Mouse (Mus musculus) small intestine, adult 2 months (tissue): ENCODE measurements at regions not wholly inside any gene's neighbourhood (a gene's known extent, or its start where the extent isn't known, plus 50 kb on each side); places are given as distances from the start of the nearest gene placed in this dataset.

Source experiments
- H3K27ac ChIP-seq: fragments of 200-500 bp; 2 replicates; pipeline ENCODE4 v1.5.1; 2012; ENCODE audit warnings: low read depth, low read length, control low read depth, inconsistent platforms; ENCODE audit not compliant: insufficient read depth
- H3K27me3 ChIP-seq: fragments of 200-500 bp; 2 replicates; pipeline ENCODE4 v1.6.1; 2012; ENCODE audit warnings: mild to moderate bottlenecking, moderate library complexity, low read length, inconsistent platforms; ENCODE audit not compliant: control insufficient read depth, insufficient read depth
- H3K36me3 ChIP-seq: fragments of 200-500 bp; 2 replicates; pipeline ENCODE4 v1.6.1; 2012; ENCODE audit warnings: mild to moderate bottlenecking, low read length, control low read depth, inconsistent platforms; ENCODE audit not compliant: control insufficient read depth, insufficient read depth
- H3K4me1 ChIP-seq: fragments of 200-500 bp; 2 replicates; pipeline ENCODE4 v1.6.1; 2012; ENCODE audit warnings: low read length, inconsistent platforms, mixed read lengths; ENCODE audit not compliant: control insufficient read depth, insufficient read depth, insufficient read length
- H3K4me3 ChIP-seq: fragments of 200-500 bp; 2 replicates; pipeline ENCODE4 v1.5.1; 2012; ENCODE audit warnings: low read depth, mild to moderate bottlenecking, control low read depth, inconsistent platforms, low read length, moderate library complexity
- CTCF ChIP-seq: fragments of 200-500 bp; IDR thresholded peaks from 2 replicates; pipeline ENCODE4 v1.5.1; 2012; ENCODE audit warnings: low read depth, mild to moderate bottlenecking, control low read depth, inconsistent platforms, low read length, moderate library complexity, mixed read lengths; ENCODE audit not compliant: insufficient replicate concordance, insufficient read length; ENCODE audit errors: extremely low read depth
- POLR2A ChIP-seq: fragments of 200-500 bp; IDR thresholded peaks from 2 replicates; pipeline ENCODE4 v1.6.1; 2012; ENCODE audit warnings: low read depth, mild to moderate bottlenecking, control low read depth, inconsistent platforms, low read length, moderate library complexity
- WGBS: fragments of 180-500 bp; shearing (Covaris S2); methylation state at CpG from one replicate; pipeline ENCODE4 v1.1.7; 2018; 5-methylcytosine and 5-hydroxymethylcytosine counted together

DNA sequence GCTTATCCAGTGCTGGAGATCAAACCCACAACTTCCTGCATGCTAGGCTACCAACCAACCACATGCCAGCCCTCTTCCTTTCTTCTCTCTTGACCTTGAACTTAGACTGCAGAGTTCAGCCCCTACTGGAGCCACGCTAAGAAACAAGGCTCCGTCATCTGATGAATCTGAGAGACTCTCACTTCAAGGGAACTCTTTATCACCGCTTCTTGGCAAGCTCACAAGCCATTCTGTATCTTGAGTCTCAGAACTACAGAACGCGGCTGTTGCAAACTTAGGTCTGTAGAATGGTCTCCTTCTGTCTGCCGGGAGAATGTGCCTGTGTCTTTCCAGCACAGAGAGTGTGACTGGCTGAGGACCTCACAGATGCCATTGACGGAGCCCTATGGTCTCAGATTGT lies 69.1 kb upstream of the Kazn start:
- H3K4me1 ChIP-seq: no peaks in the 10 kb centered on the region
- H3K27ac ChIP-seq: no peak overlapping the region
- no peaks in the 10 kb centered on the region for H3K36me3 ChIP-seq
- no peaks in the 10 kb centered on the region for H3K27me3 ChIP-seq
- H3K4me3 ChIP-seq: no peak overlapping the region
- no peak for TF ChIP-seq CTCF
- no peak for TF ChIP-seq POLR2A
- WGBS: 63% methylated on average over 7 of the region's 7 CpGs

DNA sequence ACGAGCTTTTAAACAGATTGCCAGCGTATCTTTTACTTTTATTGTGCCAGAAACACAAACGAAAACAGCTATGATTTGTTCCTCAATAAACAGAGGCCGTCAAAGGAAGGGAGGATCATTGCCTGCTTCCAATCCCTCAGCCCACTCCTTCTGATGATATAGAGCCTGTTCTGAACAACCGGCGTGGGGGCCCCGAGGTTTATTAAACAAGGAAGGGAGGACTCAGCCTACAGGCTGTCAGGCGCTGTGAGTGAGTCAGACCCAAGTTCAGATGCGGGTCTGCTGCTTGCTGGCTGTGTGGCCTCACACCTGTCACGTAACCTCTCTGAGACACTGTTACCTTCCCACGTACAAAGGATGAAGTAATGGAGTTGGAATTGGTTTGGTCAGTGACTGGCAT lies 68.1 kb upstream of the Kazn start:
- Histone ChIP-seq H3K36me3 (no peaks in the 10 kb centered on the region), H3K4me1 (no peaks in the 10 kb centered on the region), H3K27ac (no peak overlapping the region), H3K27me3 (no peaks in the 10 kb centered on the region), H3K4me3 (no peak overlapping the region)
- TF ChIP-seq CTCF (no peak), POLR2A (no peak)
- WGBS: 32% methylated on average over 11 of the region's 11 CpGs

DNA sequence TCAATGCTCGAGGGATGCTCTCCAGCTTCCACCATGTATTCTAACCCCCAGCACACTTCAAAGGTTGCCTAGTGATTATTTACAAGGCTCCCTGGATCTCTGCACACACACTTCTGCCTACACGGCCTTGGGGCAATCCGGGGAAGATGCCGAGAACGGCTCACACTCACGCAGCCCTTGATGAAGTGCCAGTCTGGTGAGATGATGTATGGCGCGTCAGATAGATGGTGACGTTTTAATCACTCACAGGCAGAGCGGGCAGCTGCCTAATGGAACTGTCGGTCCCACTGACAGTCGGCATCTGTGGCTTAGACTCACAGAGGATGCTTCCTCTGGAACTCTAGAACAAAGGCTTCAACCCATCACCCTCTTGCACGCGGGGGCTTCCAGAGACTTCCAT lies 66.9 kb upstream of the Kazn start:
- no peaks in the 10 kb centered on the region for H3K27me3 ChIP-seq
- TF ChIP-seq POLR2A (no peak), CTCF (no peak)
- no peak overlapping the region for H3K27ac ChIP-seq
- WGBS: 74% methylated on average over 14 of the region's 14 CpGs
- H3K4me1 ChIP-seq: no peaks in the 10 kb centered on the region
- H3K36me3 ChIP-seq: no peaks in the 10 kb centered on the region
- H3K4me3 ChIP-seq: no peak overlapping the region

GRCm38 (mm10) chr4:142303374-142304020 lies 64.3 kb upstream of the Kazn start:
- Histone ChIP-seq H3K36me3 (no peaks in the 10 kb centered on the region), H3K27me3 (no peaks in the 10 kb centered on the region), H3K4me3 (no peak overlapping the region), H3K27ac (no peak overlapping the region), H3K4me1 (no peaks in the 10 kb centered on the region)
- WGBS: 77% methylated on average over 10 of the region's 10 CpGs
- no peak for TF ChIP-seq POLR2A
- TF ChIP-seq CTCF: no peak

- Histone ChIP-seq H3K27ac (no peak overlapping the region), H3K4me1 (no peaks in the 10 kb centered on the region), H3K27me3 (no peaks in the 10 kb centered on the region), H3K4me3 (no peak overlapping the region), H3K36me3 (no peaks in the 10 kb centered on the region)
- TF ChIP-seq POLR2A (no peak), CTCF (no peak)
- WGBS: 40% methylated on average over 2 of the region's 2 CpGs
Observed at GRCm38 (mm10) chr4:142302724-142303120, 63.5 kb upstream of the Kazn start.

- Histone ChIP-seq H3K4me3 (no peak overlapping the region), H3K4me1 (no peaks in the 10 kb centered on the region), H3K27me3 (no peaks in the 10 kb centered on the region), H3K36me3 (no peaks in the 10 kb centered on the region), H3K27ac (no peak overlapping the region)
- TF ChIP-seq POLR2A (no peak), CTCF (no peak)
- 57% methylated on average over 8 of the region's 8 CpGs for WGBS
Observed at GRCm38 (mm10) chr4:142302041-142302723, 63.0 kb upstream of the Kazn start.

GRCm38 (mm10) chr4:142298770-142299337 lies 59.7 kb upstream of the Kazn start:
- Histone ChIP-seq H3K4me3 (no peak overlapping the region), H3K27me3 (no peaks in the 10 kb centered on the region), H3K27ac (no peak overlapping the region), H3K4me1 (no peaks in the 10 kb centered on the region), H3K36me3 (no peaks in the 10 kb centered on the region)
- WGBS: 68% methylated on average over 10 of the region's 10 CpGs
- no peak for TF ChIP-seq POLR2A
- TF ChIP-seq CTCF: no peak
